Mouse (Mus musculus): ENCODE data around the gene Gm3045. TPM values are rescaled to one million over a fixed set of nuclear protein-coding genes. Genes with fewer than 3 reads are reported as not detected.

Gene Gm3045
- total RNA-seq (2023) = not detected

DNA sequence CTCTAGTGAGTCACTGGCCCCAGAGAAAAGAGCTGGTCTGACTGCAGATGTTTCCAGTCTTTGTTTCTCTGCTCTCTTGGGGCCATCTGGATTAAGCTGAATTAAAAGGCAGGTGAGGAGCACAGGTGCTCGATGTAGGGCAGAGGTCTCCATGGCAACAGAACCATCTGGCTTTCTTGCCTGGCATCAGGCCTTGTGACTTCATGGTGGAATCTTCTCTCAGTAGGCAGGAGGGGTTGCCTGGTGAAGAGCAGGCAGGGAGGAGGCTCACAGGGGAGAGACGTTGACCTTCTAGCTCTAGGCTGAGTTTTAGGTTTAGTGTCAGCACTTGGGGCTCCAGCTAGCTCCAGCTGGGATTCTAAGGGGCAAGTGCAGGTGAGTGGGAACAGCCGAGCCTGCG is at the start of gene Gm3045:
Gene Gm3045 (plus strand): TSS at position 230 of the 400 bp plus-strand sequence.

DNA sequence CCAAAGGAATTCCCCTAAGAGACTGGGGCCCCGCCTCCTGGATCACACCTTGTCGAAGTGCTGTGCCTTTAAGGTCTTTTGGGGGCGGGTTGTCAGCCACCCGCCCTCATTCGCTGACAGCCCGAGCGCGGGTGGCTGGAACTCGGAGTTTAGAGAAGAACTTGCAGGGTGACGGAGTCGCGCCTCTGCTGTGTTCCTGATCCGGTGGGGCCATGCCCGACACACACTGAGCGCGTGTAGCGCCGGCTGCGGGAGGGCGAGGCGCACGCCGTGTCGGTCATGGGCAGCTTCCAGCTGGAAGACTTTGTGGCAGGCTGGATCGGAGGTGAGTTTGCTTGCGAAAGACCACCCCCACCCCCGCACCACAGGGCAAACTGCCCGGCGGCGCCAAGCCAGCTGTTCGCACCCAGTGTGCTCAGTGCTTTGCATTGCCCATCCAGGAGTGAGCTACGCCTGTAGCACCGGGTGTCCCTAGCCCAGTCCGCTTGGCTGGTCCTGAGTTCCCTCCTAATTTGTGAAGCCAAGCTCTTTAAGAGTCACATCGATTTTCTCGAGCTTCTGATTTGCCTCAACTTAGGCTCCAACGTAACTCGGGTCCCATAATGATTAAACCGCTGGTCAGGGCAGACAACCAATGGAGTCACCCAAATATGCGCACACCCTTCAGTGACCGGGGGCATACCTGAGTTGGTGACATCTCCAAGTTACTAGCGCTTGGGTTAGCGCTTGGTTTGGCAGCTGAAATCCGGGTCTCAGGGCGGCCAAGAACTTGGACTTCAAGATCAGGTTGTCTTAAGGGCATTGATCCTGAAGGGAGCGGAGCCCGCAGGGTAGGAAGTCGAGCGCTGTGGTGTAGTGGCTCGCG is 12.0 kb downstream of the Gm3045 start, which contains the start of gene Slc25a48:
Gene Slc25a48 (plus strand): TSS at position 145 of the 865 bp plus-strand sequence.

DNA sequence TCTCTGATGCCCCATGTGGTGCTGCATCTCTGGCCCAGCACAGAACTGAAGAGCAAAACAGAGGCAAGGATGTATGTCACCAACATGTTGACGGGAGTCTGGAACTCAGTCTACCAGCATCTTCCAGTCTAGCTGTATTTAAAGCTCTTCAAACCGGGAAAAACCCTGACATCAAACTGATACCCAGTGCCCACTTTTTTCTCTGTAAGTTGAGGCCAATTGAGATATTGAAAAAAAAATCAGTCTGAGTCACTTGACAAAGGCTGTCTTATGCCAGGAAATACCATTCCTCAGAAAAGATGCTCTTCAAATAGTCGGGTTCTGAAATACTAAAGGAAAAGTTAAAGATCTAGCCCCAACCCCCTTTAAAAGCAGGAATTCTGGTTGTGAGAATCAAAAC is 55.8 kb downstream of the Gm3045 start, which contains the start of gene Il9:
Gene Il9 (minus strand): TSS at position 101 of the 400 bp plus-strand sequence.

Other genes starting within 250 kb of the Gm3045 start
- gene Tifab, start 247.7 kb upstream of the Gm3045 start, total RNA-seq (2023) = 100 to 1,000 TPM; 166 to 201 TPM
- not detected for gene Neurog1, start 174.4 kb upstream of the Gm3045 start, total RNA-seq (2023)
- gene Cxcl14, start 130.0 kb upstream of the Gm3045 start, total RNA-seq (2023) = under 1 TPM in 1 of 2 experiments, not detected in 1; 0.55 TPM
- not detected for gene Slc25a48, start 11.8 kb downstream of the Gm3045 start, total RNA-seq (2023)
- not detected for gene Il9, start 55.7 kb downstream of the Gm3045 start, total RNA-seq (2023)
- gene Fbxl21, start 95.9 kb downstream of the Gm3045 start, total RNA-seq (2023) = 1 to 10 TPM in 1 of 2 experiments, under 1 TPM in 1; 0.39 to 1.3 TPM
- not detected for gene Lect2, start 121.9 kb downstream of the Gm3045 start, total RNA-seq (2023)
- gene Tgfbi, start 182.9 kb downstream of the Gm3045 start, total RNA-seq (2023) = 100 to 1,000 TPM; 753 to 887 TPM

Measured in monocyte, adult 59 days (primary cell).